Mouse (Mus musculus) limb, embryonic 11.5 days (tissue): ENCODE measurements around the gene Med8. TPM values are rescaled to one million over a fixed set of nuclear protein-coding genes. Genes with fewer than 3 reads are reported as not detected.

Source experiments
- ATAC-seq: fragments of 200-750 bp; cut with Nextera tagmentation; 2 replicates; pipeline ENCODE4 v1.8.0; 2017; ENCODE audit warnings: low read depth; ENCODE audit not compliant: insufficient number of reproducible peaks, low FRiP score, low TSS enrichment
- DNase-seq: peaks from one replicate; pipeline ENCODE4 v3.0.0-alpha.2; 2015; ENCODE audit warnings: low spot score
- H3K27ac ChIP-seq: fragments of 300-500 bp; sonication (generic); replicated peaks from 2 replicates; pipeline ENCODE4 v1.5.1; 2014; ENCODE audit warnings: low read depth, mild to moderate bottlenecking, low read length
- H3K27me3 ChIP-seq: fragments of 300-500 bp; sonication (generic); 2 replicates; pipeline ENCODE4 v1.6.1; 2014; ENCODE audit warnings: mild to moderate bottlenecking, low read length, mixed read lengths; ENCODE audit not compliant: control insufficient read depth, insufficient read depth
- H3K36me3 ChIP-seq: fragments of 300-500 bp; sonication (generic); 2 replicates; pipeline ENCODE4 v1.6.1; 2014; ENCODE audit warnings: mild to moderate bottlenecking, low read length, moderate library complexity, mixed read lengths; ENCODE audit not compliant: control insufficient read depth, insufficient read depth
- H3K4me1 ChIP-seq: fragments of 300-500 bp; sonication (generic); 2 replicates; pipeline ENCODE4 v1.6.1; 2014; ENCODE audit warnings: low read length, mixed read lengths; ENCODE audit not compliant: control insufficient read depth, insufficient read depth
- H3K4me2 ChIP-seq: fragments of 300-500 bp; sonication (generic); 2 replicates; pipeline ENCODE4 v1.6.1; 2014; ENCODE audit warnings: low read depth, mild to moderate bottlenecking, moderate library complexity; ENCODE audit not compliant: severe bottlenecking
- H3K4me3 ChIP-seq: fragments of 300-500 bp; sonication (generic); 2 replicates; pipeline ENCODE4 v1.5.1; 2014; ENCODE audit warnings: low read depth, low read length
- H3K9ac ChIP-seq: fragments of 300-500 bp; sonication (generic); 2 replicates; pipeline ENCODE4 v1.6.1; 2014; ENCODE audit warnings: mild to moderate bottlenecking, low read length
- H3K9me3 ChIP-seq: fragments of 300-500 bp; sonication (generic); 2 replicates; pipeline ENCODE4 v1.6.1; 2016; ENCODE audit warnings: low read length; ENCODE audit not compliant: control insufficient read depth
- WGBS: fragments of 180-500 bp; shearing (Covaris S2); extraction: QIAGEN DNeasy Blood & Tissue Kit; methylation state at CpG from one replicate; pipeline ENCODE4 v1.1.7; 2014; 5-methylcytosine and 5-hydroxymethylcytosine counted together
- polyA plus RNA-seq: library from polyadenylated mRNA; unstranded; fragments of >200 nt; fragmentation: Nextera tagmentation; extraction: Ambion mirVana; gene quantifications from 2 replicates; pipeline ENCODE4 v1.2.1, GENCODE M21; 2014

Gene Med8
- polyA plus RNA-seq, 1 experiment from 2014 or later = 130 TPM

DNA sequence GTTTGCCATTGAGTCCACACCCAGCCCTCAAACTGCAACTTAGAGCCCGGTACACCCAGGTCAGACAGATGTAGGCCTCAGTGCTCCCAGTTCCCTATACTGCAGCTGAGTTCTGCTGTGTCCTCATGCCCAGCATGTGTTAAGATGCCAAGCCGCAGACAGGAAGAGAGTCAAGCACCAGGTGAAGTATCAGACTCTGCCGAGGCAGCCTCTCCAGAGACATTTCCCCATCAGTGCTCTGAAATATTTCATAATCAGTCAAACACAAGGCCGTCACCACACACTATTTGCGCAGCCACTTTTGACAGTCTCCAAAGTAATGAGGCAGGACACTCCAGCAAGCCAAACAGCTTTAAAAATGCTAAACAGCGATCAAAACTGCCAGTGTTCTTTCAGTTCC is 10.7 kb upstream of the Med8 start:
- H3K4me2 ChIP-seq = no peak overlapping the region
- no peaks in the 10 kb centered on the region for H3K4me1 ChIP-seq
- WGBS = 90% methylated on average over 6 of the region's 6 CpGs
- H3K27me3 ChIP-seq = no peaks in the 10 kb centered on the region
- no peaks in the 10 kb centered on the region for H3K9me3 ChIP-seq
- ATAC-seq = no peak
- DNase-seq = no peak
- no peak overlapping the region for H3K4me3 ChIP-seq
- no peak overlapping the region for H3K27ac ChIP-seq
- H3K9ac ChIP-seq = no peak overlapping the region
- H3K36me3 ChIP-seq = peaks cover 27% of the 10 kb centered on the region

DNA sequence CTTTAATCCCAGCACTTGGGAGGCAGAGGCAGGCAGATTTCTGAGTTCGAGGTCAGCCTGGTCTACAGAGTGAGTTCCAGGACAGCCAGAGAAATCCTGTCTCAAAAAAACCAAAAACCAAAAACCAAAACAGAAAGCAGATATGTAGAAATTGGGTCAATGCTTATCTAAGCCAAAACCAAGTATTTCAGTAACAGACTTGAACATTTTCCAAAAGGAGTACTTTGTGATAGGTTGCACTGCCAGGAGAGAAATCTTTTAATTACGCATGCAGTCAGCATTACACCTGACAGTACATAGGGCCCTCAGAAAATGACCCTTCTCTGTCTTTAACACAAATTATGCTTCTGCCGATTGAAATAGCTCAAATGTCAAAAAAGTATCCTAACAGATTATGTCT is 7.7 kb upstream of the Med8 start:
- no peak overlapping the region for H3K4me2 ChIP-seq
- WGBS = 88% methylated on average over 3 of the region's 3 CpGs
- ATAC-seq (no peak), DNase-seq (no peak)
- peaks cover 23% of the 10 kb centered on the region for H3K36me3 ChIP-seq
- H3K9me3 ChIP-seq = no peaks in the 10 kb centered on the region
- H3K4me3 ChIP-seq = no peak overlapping the region
- no peak overlapping the region for H3K9ac ChIP-seq
- H3K4me1 ChIP-seq = no peaks in the 10 kb centered on the region
- H3K27ac ChIP-seq = no peak overlapping the region
- no peaks in the 10 kb centered on the region for H3K27me3 ChIP-seq

DNA sequence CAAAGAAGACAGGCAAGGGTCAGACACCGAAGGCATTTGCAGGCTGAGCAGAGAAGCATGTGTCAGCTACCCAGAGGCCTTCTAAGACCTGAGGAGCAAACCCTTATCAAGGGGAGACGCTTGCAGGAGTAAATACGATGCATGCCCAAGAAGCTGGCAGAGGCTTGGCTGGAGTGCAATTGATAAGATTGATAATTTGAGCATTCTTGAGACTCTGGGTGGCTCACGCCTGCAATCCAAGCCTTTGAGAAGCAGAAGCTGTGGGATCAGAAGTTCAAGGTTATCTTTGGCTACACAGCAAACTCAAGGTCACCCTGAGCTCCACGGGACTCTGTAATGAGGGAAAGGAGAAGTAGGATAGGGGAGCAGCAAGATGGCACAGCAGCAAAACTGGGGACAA is 7.2 kb upstream of the Med8 start:
- no peaks in the 10 kb centered on the region for H3K4me1 ChIP-seq
- no peak overlapping the region for H3K9ac ChIP-seq
- no peaks in the 10 kb centered on the region for H3K27me3 ChIP-seq
- WGBS = 94% methylated on average over 5 of the region's 5 CpGs
- DNase-seq (no peak), ATAC-seq (no peak)
- H3K4me3 ChIP-seq = no peak overlapping the region
- peaks cover 23% of the 10 kb centered on the region for H3K36me3 ChIP-seq
- H3K9me3 ChIP-seq = no peaks in the 10 kb centered on the region
- H3K27ac ChIP-seq = no peak overlapping the region
- no peak overlapping the region for H3K4me2 ChIP-seq

- no peak for DNase-seq
- H3K36me3 ChIP-seq = peaks cover 18% of the 10 kb centered on the region
- no peaks in the 10 kb centered on the region for H3K9me3 ChIP-seq
- 93% methylated on average over 12 of the region's 12 CpGs for WGBS
- no peak overlapping the region for H3K4me2 ChIP-seq
- H3K4me1 ChIP-seq = no peaks in the 10 kb centered on the region
- no peak for ATAC-seq
- H3K9ac ChIP-seq = no peak overlapping the region
- no peak overlapping the region for H3K4me3 ChIP-seq
- H3K27ac ChIP-seq = no peak overlapping the region
- no peaks in the 10 kb centered on the region for H3K27me3 ChIP-seq
These were observed 6.4 kb upstream of the Med8 start for GRCm38 (mm10) chr4:118402701-118403100.

DNA sequence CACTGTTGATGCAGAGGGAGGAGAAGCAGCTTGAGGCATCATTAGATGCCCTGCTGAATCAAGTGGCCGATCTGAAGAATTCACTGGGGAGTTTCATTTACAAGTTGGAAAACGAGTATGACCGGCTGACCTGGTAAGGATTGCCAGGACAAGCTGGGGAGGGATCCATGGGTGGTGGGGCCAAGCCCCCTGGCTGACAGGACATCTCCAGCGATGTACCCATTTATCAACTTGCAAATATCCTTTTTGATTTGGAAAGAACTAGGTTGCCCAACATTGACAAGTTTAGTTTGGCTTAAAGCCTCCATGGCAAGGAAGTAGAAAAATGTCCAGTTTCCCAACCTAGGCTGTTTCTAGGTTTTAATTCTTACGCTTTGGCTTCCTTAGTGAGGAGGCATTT is 1.7 kb downstream of the Med8 start:
- Histone ChIP-seq H3K9me3 (no peaks in the 10 kb centered on the region), H3K4me2 (no peak overlapping the region), H3K27me3 (no peaks in the 10 kb centered on the region), H3K27ac (no peak overlapping the region), H3K36me3 (peaks cover 15% of the 10 kb centered on the region), H3K4me1 (peaks cover 5% of the 10 kb centered on the region; the same call in 1 of the 2 replicates), H3K9ac (no peak overlapping the region), H3K4me3 (no peak overlapping the region)
- WGBS = 90% methylated on average over 5 of the region's 5 CpGs
- DNase-seq (no peak), ATAC-seq (no peak)

GRCm38 (mm10) chr4:118413553-118413952 is 4.4 kb downstream of the Med8 start:
- Histone ChIP-seq H3K4me1 (peaks cover 5% of the 10 kb centered on the region; the same call in 1 of the 2 replicates), H3K4me3 (no peak overlapping the region), H3K9me3 (no peaks in the 10 kb centered on the region), H3K27me3 (no peaks in the 10 kb centered on the region), H3K9ac (no peak overlapping the region), H3K36me3 (peaks cover 19% of the 10 kb centered on the region), H3K4me2 (no peak overlapping the region), H3K27ac (no peak overlapping the region)
- 93% methylated on average over 5 of the region's 5 CpGs for WGBS
- ATAC-seq (no peak), DNase-seq (no peak)

DNA sequence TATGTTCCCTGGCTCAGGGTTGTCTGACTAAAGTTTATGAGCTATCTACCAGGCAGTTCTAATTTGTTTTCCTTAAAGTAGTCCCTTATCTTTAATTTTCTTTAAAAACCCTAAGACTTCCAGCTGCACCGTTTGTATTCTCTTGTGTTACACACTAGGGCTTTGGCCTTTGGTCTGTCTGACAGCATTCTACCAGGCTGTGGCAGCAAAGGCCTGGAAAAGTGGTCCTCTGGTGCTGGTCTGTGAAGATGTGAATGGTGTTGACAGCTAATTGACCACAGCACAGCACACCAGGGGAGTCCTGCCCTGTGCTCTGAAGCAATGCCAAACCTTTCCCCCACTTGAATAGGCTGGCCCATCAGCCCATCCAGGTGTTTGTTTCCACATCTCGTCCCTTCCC is 6.6 kb downstream of the Med8 start:
- ATAC-seq (no peak), DNase-seq (no peak)
- no peaks in the 10 kb centered on the region for H3K9me3 ChIP-seq
- H3K27me3 ChIP-seq = no peaks in the 10 kb centered on the region
- WGBS = 82% methylated on average over 2 of the region's 2 CpGs
- H3K4me2 ChIP-seq = no peak overlapping the region
- no peaks in the 10 kb centered on the region for H3K4me1 ChIP-seq
- no peak overlapping the region for H3K9ac ChIP-seq
- peaks cover 19% of the 10 kb centered on the region for H3K36me3 ChIP-seq
- no peak overlapping the region for H3K27ac ChIP-seq
- no peak overlapping the region for H3K4me3 ChIP-seq

- H3K9me3 ChIP-seq = no peaks in the 10 kb centered on the region
- no peak overlapping the region for H3K27ac ChIP-seq
- no peak for ATAC-seq
- H3K9ac ChIP-seq = no peak overlapping the region
- 87% methylated on average over 5 of the region's 5 CpGs for WGBS
- no peak for DNase-seq
- H3K27me3 ChIP-seq = no peaks in the 10 kb centered on the region
- no peak overlapping the region for H3K4me2 ChIP-seq
- no peaks in the 10 kb centered on the region for H3K4me1 ChIP-seq
- no peak overlapping the region for H3K4me3 ChIP-seq
- peaks cover 18% of the 10 kb centered on the region for H3K36me3 ChIP-seq
These were observed 7.2 kb downstream of the Med8 start for GRCm38 (mm10) chr4:118416329-118416728.

DNA sequence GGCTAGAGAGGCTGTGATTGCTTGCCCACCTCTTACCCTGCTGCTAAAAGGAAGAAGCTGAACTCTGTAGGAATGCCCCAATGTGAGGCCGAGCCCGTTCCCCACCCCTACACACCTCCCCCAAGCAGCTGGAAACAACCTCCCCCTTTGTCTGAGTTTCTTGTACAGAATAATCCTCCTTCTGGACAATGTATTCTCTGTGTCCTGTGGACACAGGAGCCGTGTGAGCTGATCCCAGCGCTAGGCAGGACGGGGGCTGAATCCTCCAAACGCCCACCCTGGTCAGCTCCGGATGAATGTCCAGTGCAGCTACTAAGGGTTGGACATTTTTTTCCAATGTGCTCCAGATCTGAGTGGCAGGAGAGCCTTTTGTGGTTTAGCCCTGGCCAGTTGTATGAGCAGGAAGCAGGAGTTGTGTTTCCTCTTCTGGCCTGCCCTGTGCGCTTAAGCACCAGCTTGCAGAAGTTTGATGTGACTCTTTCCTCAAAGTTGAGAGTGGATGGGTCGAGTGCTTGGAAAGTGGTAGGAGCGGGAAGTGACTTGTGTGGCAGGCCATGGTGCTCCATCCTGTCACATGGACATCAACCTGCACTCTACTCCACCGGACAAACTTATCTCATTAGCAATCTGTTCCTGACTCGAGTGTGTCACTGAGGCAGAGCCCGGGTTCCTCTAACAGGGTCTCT is 8.1 kb downstream of the Med8 start:
- DNase-seq (no peak), ATAC-seq (no peak)
- Histone ChIP-seq H3K4me2 (no peak overlapping the region), H3K36me3 (peaks cover 16% of the 10 kb centered on the region), H3K9ac (no peak overlapping the region), H3K4me3 (no peak overlapping the region), H3K27ac (no peak overlapping the region), H3K4me1 (no peaks in the 10 kb centered on the region), H3K27me3 (no peaks in the 10 kb centered on the region), H3K9me3 (no peaks in the 10 kb centered on the region)
- WGBS = 92% methylated on average over 13 of the region's 13 CpGs
